Mouse (Mus musculus) kidney, embryonic 14.5 days (tissue): ENCODE data around the gene Tent5c. TPM values are rescaled to one million over a fixed set of nuclear protein-coding genes. Genes with fewer than 3 reads are reported as not detected.

Source experiments
- ATAC-seq: fragments of 200-750 bp; cut with Nextera tagmentation; 2 replicates; pipeline ENCODE4 v1.8.0; 2017; ENCODE audit warnings: moderate number of reproducible peaks, mild to moderate bottlenecking, moderate TSS enrichment, moderate library complexity; ENCODE audit not compliant: low FRiP score, low TSS enrichment
- H3K27ac ChIP-seq: fragments of 300-500 bp; sonication (generic); 2 replicates; pipeline ENCODE4 v1.5.1; 2014; ENCODE audit warnings: low read depth, mild to moderate bottlenecking, low read length, moderate library complexity, mixed read lengths
- H3K27me3 ChIP-seq: fragments of 300-500 bp; sonication (generic); 2 replicates; pipeline ENCODE4 v1.6.1; 2014; ENCODE audit warnings: mild to moderate bottlenecking, low read length; ENCODE audit not compliant: control insufficient read depth, insufficient read depth
- H3K36me3 ChIP-seq: fragments of 300-500 bp; sonication (generic); 2 replicates; pipeline ENCODE4 v1.6.1; 2014; ENCODE audit warnings: low read length, mixed read lengths; ENCODE audit not compliant: control insufficient read depth, insufficient read depth
- H3K4me1 ChIP-seq: fragments of 300-500 bp; sonication (generic); 2 replicates; pipeline ENCODE4 v1.6.1; 2014; ENCODE audit warnings: low read length, mixed read lengths; ENCODE audit not compliant: control insufficient read depth, insufficient read depth
- H3K4me2 ChIP-seq: fragments of 300-500 bp; sonication (generic); replicated peaks from 2 replicates; pipeline ENCODE4 v1.6.1; 2014; ENCODE audit warnings: low read depth, mild to moderate bottlenecking, low read length
- H3K4me3 ChIP-seq: fragments of 300-500 bp; sonication (generic); 2 replicates; pipeline ENCODE4 v1.5.1; 2014; ENCODE audit warnings: mild to moderate bottlenecking, low read length
- H3K9ac ChIP-seq: fragments of 300-500 bp; sonication (generic); 2 replicates; pipeline ENCODE4 v1.6.1; 2014; ENCODE audit warnings: low read depth, mild to moderate bottlenecking, low read length, moderate library complexity
- H3K9me3 ChIP-seq: fragments of 300-500 bp; sonication (generic); 2 replicates; pipeline ENCODE4 v1.6.1; 2016; ENCODE audit warnings: low read length; ENCODE audit not compliant: control insufficient read depth
- WGBS: fragments of 180-500 bp; shearing (Covaris S2); extraction: QIAGEN DNeasy Blood & Tissue Kit; methylation state at CpG from one replicate; pipeline ENCODE4 v1.1.7; 2014; 5-methylcytosine and 5-hydroxymethylcytosine counted together
- polyA plus RNA-seq: library from polyadenylated mRNA; unstranded; fragments of >200 nt; fragmentation: Nextera tagmentation; extraction: Ambion mirVana; gene quantifications from 2 replicates; pipeline ENCODE4 v1.2.1, GENCODE M21; 2014

Tent5c gene
- polyA plus RNA-seq, 1 experiment from 2014 or later = 5.7 TPM

DNA sequence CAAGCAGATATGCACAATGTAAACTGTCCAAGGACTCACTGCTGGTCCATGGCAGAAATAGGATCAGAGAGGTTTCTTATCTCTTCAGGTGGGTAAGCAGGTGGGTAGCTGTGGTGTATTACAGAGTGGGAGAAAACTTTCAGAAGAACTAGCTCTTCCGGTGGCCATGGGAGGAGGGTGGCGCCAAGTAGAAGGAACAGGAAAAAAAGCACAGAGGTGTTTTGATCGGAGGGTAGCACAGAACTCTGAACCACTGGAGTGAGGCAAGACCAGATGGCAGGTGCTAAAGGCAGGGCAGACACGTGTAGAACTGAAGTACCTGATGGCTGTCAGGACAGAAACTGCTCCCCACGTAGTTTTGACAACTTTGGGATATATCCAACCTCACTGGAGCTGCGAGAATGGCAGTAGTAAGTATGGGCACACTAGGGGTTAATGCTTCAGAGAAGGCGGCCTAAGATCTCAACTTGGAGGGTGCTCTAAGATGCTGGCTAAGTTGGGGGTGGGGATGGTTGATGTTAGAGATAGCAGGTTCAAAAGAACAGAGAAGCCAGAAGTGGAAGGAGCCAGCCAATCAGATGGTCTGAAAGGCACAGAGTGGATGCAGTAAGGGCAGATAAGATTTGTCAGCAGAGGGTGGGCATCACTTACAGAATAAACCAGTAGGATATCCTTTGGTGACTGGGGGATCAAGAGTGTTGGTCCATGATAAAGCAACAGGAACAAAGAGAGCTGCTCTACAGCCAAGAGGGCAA lies 8.7 kb downstream of the Tent5c start:
- Histone ChIP-seq H3K27me3 (no peaks in the 10 kb centered on the region), H3K9ac (no peak overlapping the region), H3K4me3 (no peak overlapping the region), H3K4me1 (no peaks in the 10 kb centered on the region), H3K36me3 (no peaks in the 10 kb centered on the region), H3K9me3 (no peaks in the 10 kb centered on the region), H3K27ac (no peak overlapping the region), H3K4me2 (no peak overlapping the region)
- 79% methylated on average over 7 of the region's 7 CpGs for WGBS
- ATAC-seq = no peak

DNA sequence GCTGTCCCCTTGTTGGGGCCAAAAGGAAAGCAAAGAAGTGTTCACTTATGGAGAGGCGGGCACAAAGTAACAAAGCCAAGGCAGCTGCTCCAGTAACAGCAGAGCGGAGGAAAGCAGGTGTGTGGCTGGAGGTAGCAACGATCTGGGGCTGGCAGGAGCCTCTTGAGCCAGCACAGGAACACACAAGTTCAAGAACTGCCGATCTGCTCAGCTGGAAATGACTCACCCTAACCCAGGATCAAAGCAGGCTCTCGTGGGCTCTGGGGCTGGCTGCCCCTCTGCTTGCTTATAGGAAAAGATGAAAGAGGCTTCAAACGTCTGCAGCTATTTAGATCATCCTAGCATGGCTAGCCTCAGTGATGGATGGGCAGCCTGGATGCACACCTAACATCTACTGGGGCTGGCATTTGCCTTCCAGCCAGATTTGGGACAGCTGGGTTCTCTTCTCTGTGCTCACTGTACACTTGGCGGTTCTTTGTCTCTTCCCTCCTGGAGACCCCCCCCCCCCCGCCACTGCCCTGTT lies 14.1 kb downstream of the Tent5c start:
- H3K4me3 ChIP-seq = no peak overlapping the region
- H3K27ac ChIP-seq = no peak overlapping the region
- H3K36me3 ChIP-seq = no peaks in the 10 kb centered on the region
- ATAC-seq = no peak
- WGBS = 41% methylated on average over 8 of the region's 8 CpGs
- H3K4me2 ChIP-seq = no peak overlapping the region
- H3K4me1 ChIP-seq = no peaks in the 10 kb centered on the region
- no peaks in the 10 kb centered on the region for H3K27me3 ChIP-seq
- no peak overlapping the region for H3K9ac ChIP-seq
- H3K9me3 ChIP-seq = no peaks in the 10 kb centered on the region

GRCm38 (mm10) chr3:100474536-100474935 lies 14.6 kb downstream of the Tent5c start:
- WGBS = 81% methylated on average over 7 of the region's 7 CpGs
- Histone ChIP-seq H3K27me3 (no peaks in the 10 kb centered on the region), H3K4me1 (no peaks in the 10 kb centered on the region), H3K9me3 (no peaks in the 10 kb centered on the region), H3K9ac (no peak overlapping the region), H3K36me3 (no peaks in the 10 kb centered on the region), H3K4me3 (no peak overlapping the region), H3K4me2 (no peak overlapping the region), H3K27ac (no peak overlapping the region)
- ATAC-seq = no peak

DNA sequence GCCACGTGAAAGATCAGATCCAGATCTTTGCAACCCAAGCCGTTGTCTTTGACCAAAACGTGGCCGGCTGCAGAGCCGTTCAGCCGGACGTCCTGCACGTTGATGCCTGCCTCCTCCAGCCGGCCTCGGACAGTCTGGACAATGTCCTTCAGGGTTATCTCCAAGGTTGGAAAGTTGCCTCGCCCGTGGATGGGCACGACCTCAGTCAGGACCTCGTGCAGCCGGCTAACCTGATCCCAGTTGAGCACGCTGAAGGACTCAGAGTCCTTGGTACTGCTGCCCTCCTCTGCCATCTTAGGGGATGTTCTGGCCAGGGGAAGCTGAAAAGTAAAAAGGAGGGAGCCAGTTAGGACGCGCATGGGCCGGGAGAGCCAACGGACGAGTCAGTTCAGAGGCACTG lies 16.0 kb downstream of the Tent5c start:
- Histone ChIP-seq H3K36me3 (no peaks in the 10 kb centered on the region), H3K9ac (no peak overlapping the region), H3K4me1 (no peaks in the 10 kb centered on the region), H3K9me3 (no peaks in the 10 kb centered on the region), H3K27ac (no peak overlapping the region), H3K27me3 (no peaks in the 10 kb centered on the region), H3K4me3 (no peak overlapping the region), H3K4me2 (no peak overlapping the region)
- 0 out of 2 replicates have a peak, but pooled peaks have one; percentile 10 for ATAC-seq
- WGBS = 77% methylated on average over 21 of the region's 21 CpGs

GRCm38 (mm10) chr3:100470902-100471301 lies 18.2 kb downstream of the Tent5c start:
- Histone ChIP-seq H3K27me3 (no peaks in the 10 kb centered on the region), H3K27ac (no peak overlapping the region), H3K36me3 (no peaks in the 10 kb centered on the region), H3K4me3 (no peak overlapping the region), H3K4me1 (no peaks in the 10 kb centered on the region), H3K9me3 (no peaks in the 10 kb centered on the region), H3K4me2 (no peak overlapping the region), H3K9ac (no peak overlapping the region)
- 43% methylated on average over 3 of the region's 3 CpGs for WGBS
- peak; percentile 39; the same call in 1 of the 2 replicates for ATAC-seq

GRCm38 (mm10) chr3:100470101-100470500 lies 19.0 kb downstream of the Tent5c start:
- no peak overlapping the region for H3K27ac ChIP-seq
- H3K4me2 ChIP-seq = no peak overlapping the region
- no peaks in the 10 kb centered on the region for H3K9me3 ChIP-seq
- no peak overlapping the region for H3K4me3 ChIP-seq
- no peaks in the 10 kb centered on the region for H3K36me3 ChIP-seq
- WGBS = 51% methylated on average over 3 of the region's 3 CpGs
- no peak for ATAC-seq
- H3K4me1 ChIP-seq = no peaks in the 10 kb centered on the region
- no peaks in the 10 kb centered on the region for H3K27me3 ChIP-seq
- no peak overlapping the region for H3K9ac ChIP-seq

DNA sequence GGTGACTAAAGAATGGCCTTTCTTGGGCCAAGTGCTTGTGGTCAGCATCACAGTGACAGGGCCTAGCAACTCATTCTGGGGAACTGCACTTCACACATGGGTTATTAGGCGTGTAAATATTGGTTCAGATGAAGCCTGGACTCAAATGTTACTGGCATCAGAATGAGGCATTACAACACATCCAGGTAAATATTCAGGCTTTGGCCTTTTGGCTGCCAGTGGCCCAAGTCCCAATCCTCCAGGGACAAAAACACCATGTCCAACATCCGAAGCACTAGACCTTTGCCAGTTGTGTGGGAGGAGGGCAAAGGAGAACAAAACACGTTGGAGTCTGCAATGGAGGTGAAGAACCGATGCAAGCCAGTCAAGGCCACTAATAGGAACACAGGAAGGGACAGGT lies 22.6 kb downstream of the Tent5c start:
- H3K9me3 ChIP-seq = no peaks in the 10 kb centered on the region
- no peak for ATAC-seq
- no peaks in the 10 kb centered on the region for H3K27me3 ChIP-seq
- H3K36me3 ChIP-seq = no peaks in the 10 kb centered on the region
- 0 out of 2 replicates have a peak, but pooled peaks cover 3% of the 10 kb centered on the region for H3K4me1 ChIP-seq
- no peak overlapping the region for H3K4me3 ChIP-seq
- WGBS = 71% methylated on average over 4 of the region's 4 CpGs
- H3K4me2 ChIP-seq = no peak overlapping the region
- H3K27ac ChIP-seq = no peak overlapping the region
- H3K9ac ChIP-seq = no peak overlapping the region

DNA sequence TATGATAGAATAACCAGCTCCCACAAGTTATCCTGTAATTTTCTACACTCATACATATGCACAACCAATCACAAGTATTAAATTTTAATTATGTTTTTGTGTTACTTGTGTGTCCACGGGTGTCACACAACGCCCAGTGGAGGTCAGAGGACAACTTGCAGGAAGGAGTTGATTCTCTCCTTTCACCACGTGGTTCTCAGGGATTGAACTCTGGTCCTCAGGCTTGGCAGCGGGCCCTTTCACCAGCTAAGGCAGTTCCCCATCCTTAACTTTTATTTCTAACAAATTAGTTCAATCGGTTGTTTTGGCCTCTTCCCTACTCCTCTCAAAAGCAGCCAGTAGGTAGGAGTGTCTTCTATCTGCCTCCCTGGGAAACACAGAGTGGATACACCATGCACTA lies 24.5 kb downstream of the Tent5c start:
- Histone ChIP-seq H3K4me3 (no peak overlapping the region), H3K36me3 (no peaks in the 10 kb centered on the region), H3K4me1 (0 out of 2 replicates have a peak, but pooled peaks cover 3% of the 10 kb centered on the region), H3K4me2 (no peak overlapping the region), H3K9me3 (no peaks in the 10 kb centered on the region), H3K27ac (no peak overlapping the region), H3K9ac (no peak overlapping the region), H3K27me3 (no peaks in the 10 kb centered on the region)
- WGBS = 91% methylated on average over 5 of the region's 5 CpGs
- no peak for ATAC-seq

GRCm38 (mm10) chr3:100463959-100464265 lies 25.2 kb downstream of the Tent5c start:
- no peak overlapping the region for H3K4me2 ChIP-seq
- no peaks in the 10 kb centered on the region for H3K27me3 ChIP-seq
- H3K4me3 ChIP-seq = no peak overlapping the region
- WGBS = 67% methylated on average over 2 of the region's 2 CpGs
- no peak overlapping the region for H3K9ac ChIP-seq
- ATAC-seq = no peak
- H3K36me3 ChIP-seq = no peaks in the 10 kb centered on the region
- H3K4me1 ChIP-seq = 0 out of 2 replicates have a peak, but pooled peaks cover 3% of the 10 kb centered on the region
- no peaks in the 10 kb centered on the region for H3K9me3 ChIP-seq
- H3K27ac ChIP-seq = no peak overlapping the region
